Mouse (Mus musculus) left cerebral cortex, adult 6 months (tissue): ENCODE measurements around the gene Rspo4. TPM values are rescaled to one million over a fixed set of nuclear protein-coding genes. Genes with fewer than 3 reads are reported as not detected.

ENCODE experiments used
- long read RNA-seq, 2 experiments: library from polyadenylated mRNA; unstranded; transcript quantifications; one replicate each; pipeline ENCODE4 v2.0.0; 2019 to 2020
- polyA plus RNA-seq: library from polyadenylated mRNA; unstranded; fragments of <200 nt; fragmentation: Nextera tagmentation; gene quantifications from 2 replicates; pipeline ENCODE4 v1.2.3, GENCODE M21; 2021

Rspo4 gene
- polyA plus RNA-seq, result 0.06 and 0.11 TPM in 2 replicates
- long read RNA-seq, experiment 1, result 0 reads
- long read RNA-seq, experiment 2, result 0 reads

GRCm38 (mm10) chr2:151842648-151843226 lies at the start of gene Rspo4:
Gene Rspo4 (plus strand): TSS chr2:151842927.

GRCm38 (mm10) chr2:151910919-151911500 lies 68.3 kb downstream of the Rspo4 start, which contains the start of gene Angpt4:
Gene Angpt4 (plus strand): TSS chr2:151911210.

Other genes starting within 250 kb of the Rspo4 start
- gene Snph, start 210.3 kb upstream of the Rspo4 start, polyA plus RNA-seq, result 62.1 and 89.8 TPM in 2 replicates
- 0.12 and 0.23 TPM in 2 replicates for gene Rad21l, start 174.4 kb upstream of the Rspo4 start, polyA plus RNA-seq
- gene Tmem74b, start 140.9 kb upstream of the Rspo4 start, polyA plus RNA-seq, result 11.2 and 13.1 TPM in 2 replicates
- gene Psmf1, start 98.7 kb upstream of the Rspo4 start, polyA plus RNA-seq, result 41.5 and 47.6 TPM in 2 replicates
- 0.06 TPM in 1 of 2 replicates, not detected in the other for gene Angpt4, start 68.3 kb downstream of the Rspo4 start, polyA plus RNA-seq
- gene Fam110a, start 137.3 kb downstream of the Rspo4 start, polyA plus RNA-seq, result 8.9 and 10.1 TPM in 2 replicates
- 1.6 and 2.2 TPM in 2 replicates for gene Slc52a3, start 153.6 kb downstream of the Rspo4 start, polyA plus RNA-seq
- gene Scrt2, start 238.6 kb downstream of the Rspo4 start, polyA plus RNA-seq, result 1.4 and 4.0 TPM in 2 replicates